Mouse (Mus musculus): ENCODE results near the gene Olfr414. TPM values are rescaled to one million over a fixed set of nuclear protein-coding genes. Genes with fewer than 3 reads are reported as not detected.

Olfr414 gene
- total RNA-seq (2014; rRNA removed), result not detected in 2 replicates
- polyA plus RNA-seq (2015; fragmentation: Nextera tagmentation; extraction: Ambion mirVana), result not detected in 2 replicates

DNA sequence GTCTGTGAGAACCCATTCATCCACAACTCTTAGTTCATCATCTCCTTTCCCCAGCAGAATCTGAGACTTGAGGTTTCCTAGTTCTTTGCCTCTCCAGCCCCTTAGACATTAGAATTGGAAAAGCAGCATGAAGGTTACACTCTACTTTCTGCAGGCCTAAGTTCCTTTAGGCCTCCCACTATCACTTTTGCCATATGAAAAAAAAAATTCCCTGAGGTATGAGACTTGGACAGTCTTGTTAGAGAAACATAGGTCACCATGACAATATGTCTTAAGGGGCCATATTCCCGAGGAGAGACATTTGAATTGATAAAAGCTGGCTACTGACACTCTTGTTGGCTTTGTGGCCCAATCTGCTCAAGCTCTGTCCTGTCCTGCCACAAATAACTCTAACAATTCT, at the start of gene Olfr414:
Gene Olfr414, plus strand, starts transcription at position 301 of the 400 bp plus-strand sequence.
- Histone ChIP-seq H3K36me3 (ENCODE audit: insufficient read depth, low read length) (no peaks in the 10 kb centered on the region), H3K9me3 (ENCODE audit: low read length) (no peaks in the 10 kb centered on the region), H3K9ac (replicated peaks; ENCODE audit: low read length) (no peak within 1 kb of the TSS), H3K4me1 (ENCODE audit: insufficient read depth, low read length) (no peaks in the 10 kb centered on the region), H3K27me3 (ENCODE audit: insufficient read depth, low read length) (no peaks in the 10 kb centered on the region), H3K4me3 (ENCODE audit: low read length) (no peak within 1 kb of the TSS), H3K4me2 (ENCODE audit: low read depth, low read length) (no peak within 1 kb of the TSS), H3K27ac (no peak within 1 kb of the TSS)
- 78% methylated on average over 1 of the region's 1 CpGs for WGBS
- ATAC-seq (no peak), DNase-seq (ENCODE audit: low spot score) (no peak)
- TF ChIP-seq CTCF (IDR thresholded peaks at IDR 0.05; ENCODE audit: low read depth), result no peak

- Histone ChIP-seq H3K9me3 (ENCODE audit: low read length) (no peaks in the 10 kb centered on the region), H3K27ac (no peak within 1 kb of the TSS), H3K36me3 (ENCODE audit: insufficient read depth, low read length) (no peaks in the 10 kb centered on the region), H3K9ac (replicated peaks; ENCODE audit: low read length) (no peak within 1 kb of the TSS), H3K4me2 (ENCODE audit: low read depth, low read length) (no peak within 1 kb of the TSS), H3K27me3 (ENCODE audit: insufficient read depth, low read length) (no peaks in the 10 kb centered on the region), H3K4me1 (ENCODE audit: insufficient read depth, low read length) (no peaks in the 10 kb centered on the region), H3K4me3 (ENCODE audit: low read length) (no peak within 1 kb of the TSS)
- ATAC-seq (no peak), DNase-seq (ENCODE audit: low spot score) (no peak)
- TF ChIP-seq CTCF (IDR thresholded peaks at IDR 0.05; ENCODE audit: low read depth), result no peak
- 91% methylated on average over 2 of the region's 2 CpGs for WGBS
Measured at GRCm38 (mm10) chr1:174390746-174391145, 33.1 kb upstream of the Olfr414 start, which contains the start of gene Olfr248. Gene Olfr248, plus strand, starts transcription at chr1:174391046.

DNA sequence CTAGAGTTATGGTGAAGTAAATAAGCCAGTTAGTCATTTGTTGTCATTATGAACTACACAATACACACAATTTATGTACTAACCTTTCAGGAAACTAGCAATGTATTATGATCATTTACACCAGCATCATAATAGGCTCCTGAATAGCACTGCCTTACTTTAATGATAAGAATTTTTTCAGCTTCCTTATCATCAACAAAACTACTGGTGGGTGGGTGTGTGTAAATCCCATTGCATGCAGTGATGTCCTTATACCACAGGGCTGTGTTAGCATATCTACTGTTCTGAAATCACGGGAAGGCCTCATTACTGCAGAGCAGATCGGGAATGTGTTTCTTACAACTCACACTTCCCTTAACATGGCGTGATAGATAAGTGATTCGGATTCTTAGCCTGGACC, 905 bp upstream of the Olfr414 start:
- Histone ChIP-seq H3K4me3 (ENCODE audit: low read length) (no peak overlapping the region), H3K36me3 (ENCODE audit: insufficient read depth, low read length) (no peaks in the 10 kb centered on the region), H3K4me1 (ENCODE audit: insufficient read depth, low read length) (no peaks in the 10 kb centered on the region), H3K9ac (replicated peaks; ENCODE audit: low read length) (no peak overlapping the region), H3K4me2 (ENCODE audit: low read depth, low read length) (no peak overlapping the region), H3K9me3 (ENCODE audit: low read length) (no peaks in the 10 kb centered on the region), H3K27ac (no peak overlapping the region), H3K27me3 (ENCODE audit: insufficient read depth, low read length) (no peaks in the 10 kb centered on the region)
- no peak for DNase-seq (ENCODE audit: low spot score)
- no peak for ATAC-seq
- 90% methylated on average over 4 of the region's 4 CpGs for WGBS
- TF ChIP-seq CTCF (IDR thresholded peaks at IDR 0.05; ENCODE audit: low read depth), result no peak

- Histone ChIP-seq H3K4me2 (ENCODE audit: low read depth, low read length) (no peak overlapping the region), H3K27me3 (ENCODE audit: insufficient read depth, low read length) (no peaks in the 10 kb centered on the region), H3K4me3 (ENCODE audit: low read length) (no peak overlapping the region), H3K9ac (replicated peaks; ENCODE audit: low read length) (no peak overlapping the region), H3K9me3 (ENCODE audit: low read length) (no peaks in the 10 kb centered on the region), H3K27ac (no peak overlapping the region), H3K4me1 (ENCODE audit: insufficient read depth, low read length) (no peaks in the 10 kb centered on the region), H3K36me3 (ENCODE audit: insufficient read depth, low read length) (no peaks in the 10 kb centered on the region)
- DNase-seq (ENCODE audit: low spot score) (no peak), ATAC-seq (no peak)
- 54% methylated on average over 3 of the region's 3 CpGs for WGBS
- no peak for TF ChIP-seq CTCF (IDR thresholded peaks at IDR 0.05; ENCODE audit: low read depth)
Measured at GRCm38 (mm10) chr1:174426180-174426986, 2.5 kb downstream of the Olfr414 start.

DNA sequence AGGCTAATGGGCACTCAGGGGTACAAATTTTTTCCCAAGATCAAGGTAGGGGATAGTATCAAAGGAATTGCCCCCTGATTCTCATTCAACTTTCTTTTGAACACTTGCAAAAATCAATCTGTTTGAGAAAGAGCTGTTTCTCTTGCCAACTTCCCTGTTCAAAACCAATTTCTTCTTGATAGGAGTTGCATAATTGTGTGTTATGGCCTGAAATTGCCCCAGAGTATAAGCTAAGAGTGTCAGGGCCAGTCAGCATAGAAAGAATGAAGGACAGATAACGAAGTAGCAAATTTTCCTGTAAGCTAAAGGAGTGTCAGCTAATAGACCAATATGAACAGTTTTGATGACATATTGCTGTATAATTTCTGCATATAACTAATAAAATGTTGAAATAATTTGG, 3.5 kb downstream of the Olfr414 start:
- WGBS, result 76% methylated on average over 1 of the region's 1 CpGs
- no peaks in the 10 kb centered on the region for H3K27me3 ChIP-seq (ENCODE audit: insufficient read depth, low read length)
- no peak overlapping the region for H3K9ac ChIP-seq (replicated peaks; ENCODE audit: low read length)
- no peak overlapping the region for H3K4me2 ChIP-seq (ENCODE audit: low read depth, low read length)
- H3K4me1 ChIP-seq (ENCODE audit: insufficient read depth, low read length), result no peaks in the 10 kb centered on the region
- no peak overlapping the region for H3K4me3 ChIP-seq (ENCODE audit: low read length)
- DNase-seq (ENCODE audit: low spot score) (no peak), ATAC-seq (no peak)
- H3K27ac ChIP-seq, result no peak overlapping the region
- no peaks in the 10 kb centered on the region for H3K9me3 ChIP-seq (ENCODE audit: low read length)
- H3K36me3 ChIP-seq (ENCODE audit: insufficient read depth, low read length), result no peaks in the 10 kb centered on the region
- no peak for TF ChIP-seq CTCF (IDR thresholded peaks at IDR 0.05; ENCODE audit: low read depth)

DNA sequence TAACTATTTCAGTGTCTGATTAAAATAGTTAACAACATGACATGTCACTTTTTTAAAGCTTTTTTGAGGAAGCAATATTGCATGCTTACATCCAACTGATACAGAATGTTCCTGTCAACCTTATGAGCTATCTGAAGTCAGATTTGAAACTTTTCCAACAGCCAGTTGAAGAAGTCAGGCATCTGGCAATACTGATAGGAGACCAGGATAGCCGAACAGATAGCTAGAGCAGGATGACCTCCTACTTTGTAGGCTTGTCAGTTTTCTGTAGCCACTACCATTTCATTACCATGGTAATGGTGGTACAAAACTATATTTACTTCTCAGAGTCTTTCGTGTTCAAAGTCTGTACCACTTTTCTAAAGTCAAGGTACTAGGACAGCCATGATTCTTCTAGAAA, 4.5 kb downstream of the Olfr414 start:
- no peak for ATAC-seq
- Histone ChIP-seq H3K4me1 (ENCODE audit: insufficient read depth, low read length) (no peaks in the 10 kb centered on the region), H3K9ac (replicated peaks; ENCODE audit: low read length) (no peak overlapping the region), H3K27me3 (ENCODE audit: insufficient read depth, low read length) (no peaks in the 10 kb centered on the region), H3K9me3 (ENCODE audit: low read length) (no peaks in the 10 kb centered on the region), H3K4me2 (ENCODE audit: low read depth, low read length) (no peak overlapping the region), H3K27ac (no peak overlapping the region), H3K4me3 (ENCODE audit: low read length) (no peak overlapping the region), H3K36me3 (ENCODE audit: insufficient read depth, low read length) (no peaks in the 10 kb centered on the region)
- TF ChIP-seq CTCF (IDR thresholded peaks at IDR 0.05; ENCODE audit: low read depth), result no peak
- no peak for DNase-seq (ENCODE audit: low spot score)
- 92% methylated on average over 2 of the region's 2 CpGs for WGBS

DNA sequence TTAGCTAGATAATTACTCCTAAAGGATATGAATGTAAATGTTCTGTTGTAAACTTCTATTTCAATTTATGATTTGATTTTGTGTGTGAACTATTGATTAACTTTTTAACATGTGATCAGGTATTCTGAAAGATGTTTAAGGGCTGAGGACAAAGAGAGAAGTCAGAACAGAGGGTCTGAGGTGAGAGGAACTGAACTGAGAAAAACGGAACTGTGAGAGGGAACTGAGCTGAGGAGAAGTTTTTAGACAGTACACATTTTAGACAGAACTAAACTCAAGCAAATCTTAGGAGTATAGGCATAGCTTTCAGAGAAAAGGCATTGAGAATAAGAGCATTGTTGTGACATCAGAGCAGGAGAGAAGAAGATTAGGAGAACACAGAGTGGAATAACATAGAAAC, 10.3 kb downstream of the Olfr414 start:
- Histone ChIP-seq H3K27ac (no peak overlapping the region), H3K4me3 (ENCODE audit: low read length) (no peak overlapping the region), H3K36me3 (ENCODE audit: insufficient read depth, low read length) (no peaks in the 10 kb centered on the region), H3K9me3 (ENCODE audit: low read length) (no peaks in the 10 kb centered on the region), H3K27me3 (ENCODE audit: insufficient read depth, low read length) (no peaks in the 10 kb centered on the region), H3K4me2 (ENCODE audit: low read depth, low read length) (no peak overlapping the region), H3K9ac (replicated peaks; ENCODE audit: low read length) (no peak overlapping the region), H3K4me1 (ENCODE audit: insufficient read depth, low read length) (no peaks in the 10 kb centered on the region)
- DNase-seq (ENCODE audit: low spot score), result no peak
- ATAC-seq, result no peak
- no peak for TF ChIP-seq CTCF (IDR thresholded peaks at IDR 0.05; ENCODE audit: low read depth)
- 64% methylated on average over 1 of the region's 1 CpGs for WGBS

Measured in hindbrain, postnatal 0 days (tissue).